Mouse (Mus musculus): ENCODE data around the gene Actn1. TPM values are rescaled to one million over a fixed set of nuclear protein-coding genes. Genes with fewer than 3 reads are reported as not detected.

Actn1 gene
- total RNA-seq, 2 experiments from 2014 or later = 131 to 146 TPM

DNA sequence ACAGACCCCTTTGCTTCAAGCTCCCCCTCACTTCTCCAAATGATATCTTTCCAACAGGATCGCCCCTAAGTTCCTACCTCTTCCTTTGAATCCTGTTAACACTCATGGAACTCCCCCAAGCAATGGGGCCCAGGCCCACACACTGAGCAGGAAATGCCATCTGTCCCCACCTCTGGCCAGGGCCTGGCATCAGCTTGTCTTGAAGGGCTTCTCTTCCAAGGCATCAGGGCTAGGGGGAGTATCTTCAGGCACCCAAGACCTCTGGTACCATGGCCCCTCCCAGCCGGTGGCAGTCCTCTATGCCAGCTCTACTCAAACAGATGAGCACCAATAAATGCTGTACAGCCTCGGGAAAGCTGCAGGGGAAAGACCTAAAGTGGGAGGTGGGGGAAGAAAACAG lies 135.4 kb downstream of the Actn1 start:
- no peak for DNase-seq (ENCODE audit: low spot score in 2 of 2)
- intact Hi-C loops (cut with DNase I) = no loop called here

DNA sequence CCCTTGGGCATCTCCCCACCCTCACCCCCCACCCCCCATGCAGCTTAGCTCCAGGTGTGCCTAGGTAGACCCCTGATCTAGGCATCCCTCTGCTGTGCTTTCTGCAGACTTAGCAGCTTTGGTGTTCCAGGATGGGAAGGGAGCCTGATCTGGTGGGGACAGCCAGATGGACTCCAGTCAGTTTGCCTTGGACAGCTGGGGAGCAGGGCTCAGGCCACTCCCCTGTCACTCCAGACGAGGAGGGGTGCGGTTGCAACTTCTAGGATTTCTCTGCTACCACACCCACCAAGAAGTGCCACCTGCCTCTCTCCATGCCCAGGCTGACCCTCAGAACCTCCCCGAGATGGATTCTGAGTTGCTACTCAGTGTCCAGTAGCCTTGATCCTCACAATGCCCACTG lies 136.0 kb downstream of the Actn1 start:
- DNase-seq (ENCODE audit: low spot score in 2 of 2) = no peak
- intact Hi-C loops (cut with DNase I) = no loop called here

DNA sequence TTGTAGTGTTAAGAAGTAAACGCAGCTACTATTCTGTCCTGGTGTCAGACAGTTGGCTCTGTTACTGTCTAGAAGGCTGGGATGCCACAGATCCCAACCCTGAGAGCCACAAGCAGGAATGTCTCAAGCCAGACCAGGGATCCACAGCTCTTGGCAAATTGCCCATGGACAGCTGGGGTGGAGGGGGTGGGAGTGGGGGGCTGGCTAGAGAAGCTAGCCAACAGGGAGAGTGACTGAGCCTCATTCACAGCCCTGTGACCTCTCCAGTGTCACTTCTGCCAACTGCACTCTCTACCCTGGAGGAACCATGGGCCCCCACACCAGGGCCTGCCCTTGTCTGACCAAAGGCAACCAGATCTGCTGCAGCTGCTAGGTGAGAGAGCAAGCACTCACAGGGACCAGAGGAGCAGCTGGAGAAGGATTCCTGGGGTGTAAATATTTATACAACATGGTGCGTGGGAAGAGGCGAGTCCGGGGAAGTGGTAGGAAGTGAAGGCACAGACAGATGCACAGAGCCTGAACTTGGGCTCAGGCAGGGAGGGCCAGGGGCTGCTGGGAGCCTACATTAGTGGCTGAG lies 136.9 kb downstream of the Actn1 start:
- no peak for DNase-seq (ENCODE audit: low spot score in 2 of 2)
- intact Hi-C loops (cut with DNase I) = no loop called here

DNA sequence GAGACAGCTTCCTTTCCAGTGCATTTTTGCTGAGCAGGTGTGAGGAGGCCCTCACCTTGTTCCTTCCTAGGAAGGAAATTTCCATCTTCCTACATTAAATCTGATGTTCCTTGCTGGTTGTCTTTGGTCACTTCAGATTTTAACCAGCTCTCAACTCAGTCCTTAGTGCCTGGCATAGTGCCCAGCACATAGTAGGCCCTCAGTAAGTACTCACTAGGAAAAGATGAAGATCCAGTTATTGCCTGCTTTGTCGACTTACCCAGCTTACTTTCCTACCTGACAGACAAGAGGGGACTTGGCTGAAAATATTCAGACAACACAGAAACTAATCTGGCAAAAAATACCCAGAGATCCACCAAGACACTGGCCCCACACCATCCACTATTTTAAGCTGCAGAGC lies 138.7 kb downstream of the Actn1 start:
- DNase-seq (ENCODE audit: low spot score in 2 of 2) = no peak
- intact Hi-C loops (cut with DNase I) = no loop called here

DNA sequence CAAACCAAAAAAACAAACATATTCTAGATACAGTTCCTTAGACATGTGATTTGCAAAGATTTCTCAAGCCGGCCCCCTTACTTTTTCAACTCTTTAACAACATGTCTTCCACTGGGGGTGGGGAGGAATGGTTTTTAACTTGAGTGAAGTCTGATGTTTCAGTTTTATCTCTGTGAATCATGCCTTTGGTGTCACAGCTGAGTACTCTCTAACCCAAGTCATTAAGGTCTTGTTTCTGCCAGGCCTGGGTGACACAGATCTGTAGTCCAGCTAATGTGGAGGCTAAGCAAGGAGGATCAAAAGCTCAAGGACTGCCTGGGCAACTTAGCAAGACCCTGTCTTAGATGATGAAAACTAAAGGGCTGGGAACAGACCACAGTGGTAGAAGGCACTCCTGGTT lies 141.6 kb downstream of the Actn1 start:
- no peak for DNase-seq (ENCODE audit: low spot score in 2 of 2)
- intact Hi-C loops (cut with DNase I) = no loop called here

Other genes with a start within 250 kb of the Actn1 start
- gene Zfp36l1, start 147.4 kb downstream of the Actn1 start, total RNA-seq (2021) = 10 to 100 TPM; 35.3 to 42.8 TPM
- gene Dcaf5, start 176.2 kb upstream of the Actn1 start, total RNA-seq (2021) = 10 to 100 TPM; 83.2 to 90.6 TPM
- gene Exd2, start 202.7 kb upstream of the Actn1 start, total RNA-seq (2021) = 100 to 1,000 TPM; 121 to 131 TPM

All from left cerebral cortex, postnatal 25 days (tissue).